Mouse (Mus musculus) liver, embryonic 11.5 days (tissue): ENCODE results near the gene Daam1. TPM values are rescaled to one million over a fixed set of nuclear protein-coding genes. Genes with fewer than 3 reads are reported as not detected.

Experiments
- ATAC-seq: fragments of 200-750 bp; cut with Nextera tagmentation; replicated peaks from 2 replicates; pipeline ENCODE4 v1.8.0; 2017; ENCODE audit warnings: moderate number of reproducible peaks, mild to moderate bottlenecking, moderate TSS enrichment, moderate library complexity; ENCODE audit not compliant: low FRiP score
- DNase-seq: peaks from one replicate; pipeline ENCODE4 v3.0.0-alpha.2; 2017; ENCODE audit warnings: low spot score
- H3K27ac ChIP-seq: fragments of 300-500 bp; sonication (generic); 2 replicates; pipeline ENCODE4 v1.5.1; 2014; ENCODE audit warnings: mild to moderate bottlenecking, low read depth, low read length, control low read depth
- H3K27me3 ChIP-seq: fragments of 300-500 bp; sonication (generic); replicated peaks from 2 replicates; pipeline ENCODE4 v1.6.1; 2014; ENCODE audit warnings: low read length, mixed read lengths; ENCODE audit not compliant: control insufficient read depth, insufficient read depth
- H3K36me3 ChIP-seq: fragments of 300-500 bp; sonication (generic); 2 replicates; pipeline ENCODE4 v1.6.1; 2014; ENCODE audit warnings: mild to moderate bottlenecking, low read length, moderate library complexity, mixed read lengths; ENCODE audit not compliant: control insufficient read depth, insufficient read depth
- H3K4me1 ChIP-seq: fragments of 300-500 bp; sonication (generic); replicated peaks from 2 replicates; pipeline ENCODE4 v1.6.1; 2014; ENCODE audit warnings: low read length, mixed read lengths; ENCODE audit not compliant: control insufficient read depth, insufficient read depth
- H3K4me2 ChIP-seq: fragments of 300-500 bp; sonication (generic); 2 replicates; pipeline ENCODE4 v1.6.1; 2014; ENCODE audit warnings: mild to moderate bottlenecking, control low read depth, moderate library complexity
- H3K4me3 ChIP-seq: fragments of 300-500 bp; sonication (generic); 2 replicates; pipeline ENCODE4 v1.5.1; 2014; ENCODE audit warnings: low read depth, low read length, control low read depth
- H3K9ac ChIP-seq: fragments of 300-500 bp; sonication (generic); 2 replicates; pipeline ENCODE4 v1.6.1; 2014; ENCODE audit warnings: low read depth, low read length, control low read depth
- H3K9me3 ChIP-seq: fragments of 300-500 bp; sonication (generic); 2 replicates; pipeline ENCODE4 v1.6.1; 2016; ENCODE audit warnings: low read length, inconsistent platforms, mixed read lengths; ENCODE audit not compliant: control insufficient read depth
- WGBS: fragments of 180-500 bp; shearing (Covaris S2); extraction: QIAGEN DNeasy Blood & Tissue Kit; methylation state at CpG from one replicate; pipeline ENCODE4 v1.1.7; 2014; 5-methylcytosine and 5-hydroxymethylcytosine counted together
- polyA plus RNA-seq: library from polyadenylated mRNA; unstranded; fragments of >200 nt; fragmentation: Nextera tagmentation; extraction: Ambion mirVana; gene quantifications from 2 replicates; pipeline ENCODE4 v1.2.1, GENCODE M21; 2014

The Daam1 gene
- polyA plus RNA-seq, 1 experiment from 2014 or later, result 15.2 TPM

- ATAC-seq, result no peak
- Histone ChIP-seq H3K27me3 (no peaks in the 10 kb centered on the region), H3K4me3 (no peak overlapping the region), H3K9me3 (no peaks in the 10 kb centered on the region), H3K27ac (no peak overlapping the region), H3K36me3 (no peaks in the 10 kb centered on the region), H3K4me1 (peaks cover 28% of the 10 kb centered on the region), H3K4me2 (no peak overlapping the region), H3K9ac (no peak overlapping the region)
- 67% methylated on average over 5 of the region's 5 CpGs for WGBS
- no peak for DNase-seq
These were observed 16.7 kb downstream of the Daam1 start for GRCm38 (mm10) chr12:71847617-71848016.

- H3K9ac ChIP-seq, result no peak overlapping the region
- no peaks in the 10 kb centered on the region for H3K9me3 ChIP-seq
- ATAC-seq (no peak), DNase-seq (no peak)
- no peak overlapping the region for H3K4me3 ChIP-seq
- H3K27me3 ChIP-seq, result no peaks in the 10 kb centered on the region
- 57% methylated on average over 5 of the region's 5 CpGs for WGBS
- no peak overlapping the region for H3K27ac ChIP-seq
- H3K4me2 ChIP-seq, result no peak overlapping the region
- no peaks in the 10 kb centered on the region for H3K36me3 ChIP-seq
- peaks cover 33% of the 10 kb centered on the region for H3K4me1 ChIP-seq
These were observed 17.3 kb downstream of the Daam1 start for GRCm38 (mm10) chr12:71848037-71848776.

- whole genome bisulfite sequencing, result 90% methylated on average over 7 of the region's 7 CpGs
- no peak for ATAC-seq
- H3K36me3 ChIP-seq, result no peaks in the 10 kb centered on the region
- no peak for DNase-seq
- peak overlapping the region; percentile 9; the same call in 1 of the 2 replicates for H3K27ac ChIP-seq
- peaks cover 35% of the 10 kb centered on the region for H3K4me1 ChIP-seq
- no peak overlapping the region for H3K4me3 ChIP-seq
- no peaks in the 10 kb centered on the region for H3K27me3 ChIP-seq
- no peak overlapping the region for H3K4me2 ChIP-seq
- no peak overlapping the region for H3K9ac ChIP-seq
- no peaks in the 10 kb centered on the region for H3K9me3 ChIP-seq
These were observed 18.2 kb downstream of the Daam1 start for GRCm38 (mm10) chr12:71849051-71849450.

GRCm38 (mm10) chr12:71850135-71850534, 19.3 kb downstream of the Daam1 start:
- Histone ChIP-seq H3K4me3 (no peak overlapping the region), H3K9me3 (no peaks in the 10 kb centered on the region), H3K4me1 (peaks cover 41% of the 10 kb centered on the region), H3K27me3 (no peaks in the 10 kb centered on the region), H3K27ac (no peak overlapping the region), H3K36me3 (no peaks in the 10 kb centered on the region), H3K9ac (no peak overlapping the region), H3K4me2 (no peak overlapping the region)
- 65% methylated on average over 5 of the region's 5 CpGs for WGBS
- no peak for ATAC-seq
- no peak for DNase-seq

- WGBS, result 53% methylated on average over 7 of the region's 7 CpGs
- Histone ChIP-seq H3K27ac (no peak overlapping the region), H3K4me3 (no peak overlapping the region), H3K9ac (no peak overlapping the region), H3K4me1 (peaks cover 53% of the 10 kb centered on the region), H3K36me3 (no peaks in the 10 kb centered on the region), H3K4me2 (no peak overlapping the region), H3K27me3 (no peaks in the 10 kb centered on the region), H3K9me3 (no peaks in the 10 kb centered on the region)
- no peak for DNase-seq
- ATAC-seq, result no peak
These were observed 21.8 kb downstream of the Daam1 start for GRCm38 (mm10) chr12:71852678-71853077.

GRCm38 (mm10) chr12:71853694-71854093, 22.8 kb downstream of the Daam1 start:
- Histone ChIP-seq H3K9ac (no peak overlapping the region), H3K27ac (no peak overlapping the region), H3K9me3 (no peaks in the 10 kb centered on the region), H3K36me3 (no peaks in the 10 kb centered on the region), H3K4me3 (no peak overlapping the region), H3K4me2 (no peak overlapping the region), H3K27me3 (no peaks in the 10 kb centered on the region), H3K4me1 (peaks cover 44% of the 10 kb centered on the region)
- DNase-seq, result no peak
- ATAC-seq, result no peak
- 79% methylated on average over 3 of the region's 3 CpGs for WGBS

GRCm38 (mm10) chr12:71854191-71854590, 23.3 kb downstream of the Daam1 start:
- no peaks in the 10 kb centered on the region for H3K36me3 ChIP-seq
- ATAC-seq (no peak), DNase-seq (no peak)
- H3K27ac ChIP-seq, result no peak overlapping the region
- H3K4me2 ChIP-seq, result no peak overlapping the region
- 67% methylated on average over 6 of the region's 6 CpGs for WGBS
- no peak overlapping the region for H3K4me3 ChIP-seq
- no peaks in the 10 kb centered on the region for H3K27me3 ChIP-seq
- no peak overlapping the region for H3K9ac ChIP-seq
- H3K4me1 ChIP-seq, result peaks cover 41% of the 10 kb centered on the region
- H3K9me3 ChIP-seq, result no peaks in the 10 kb centered on the region

GRCm38 (mm10) chr12:71855730-71856479, 25.0 kb downstream of the Daam1 start:
- H3K9ac ChIP-seq, result no peak overlapping the region
- no peak for ATAC-seq
- no peaks in the 10 kb centered on the region for H3K36me3 ChIP-seq
- H3K27ac ChIP-seq, result peak overlapping the region; percentile 52; the same call in 1 of the 2 replicates
- 50% methylated on average over 10 of the region's 10 CpGs for WGBS
- H3K4me3 ChIP-seq, result no peak overlapping the region
- peaks cover 37% of the 10 kb centered on the region for H3K4me1 ChIP-seq
- no peaks in the 10 kb centered on the region for H3K9me3 ChIP-seq
- no peaks in the 10 kb centered on the region for H3K27me3 ChIP-seq
- DNase-seq, result no peak
- no peak overlapping the region; the same call in 1 of the 2 replicates for H3K4me2 ChIP-seq

GRCm38 (mm10) chr12:71856480-71856754, 25.5 kb downstream of the Daam1 start:
- H3K4me3 ChIP-seq, result no peak overlapping the region
- no peak overlapping the region for H3K9ac ChIP-seq
- ATAC-seq (no peak), DNase-seq (no peak)
- H3K27me3 ChIP-seq, result no peaks in the 10 kb centered on the region
- H3K27ac ChIP-seq, result no peak overlapping the region; the same call in 1 of the 2 replicates
- no peaks in the 10 kb centered on the region for H3K36me3 ChIP-seq
- H3K9me3 ChIP-seq, result no peaks in the 10 kb centered on the region
- H3K4me1 ChIP-seq, result peaks cover 34% of the 10 kb centered on the region
- H3K4me2 ChIP-seq, result no peak overlapping the region
